Mouse (Mus musculus): ENCODE data around the gene Emc1. TPM values are rescaled to one million over a fixed set of nuclear protein-coding genes. Genes with fewer than 3 reads are reported as not detected.

Emc1 gene
- 10 to 100 TPM; 50.3 to 61.3 TPM for total RNA-seq (2021)
- 42.1 and 53.3 TPM in 2 replicates for polyA plus RNA-seq (2012; rRNA removed)
- long read RNA-seq, full-length matches to known transcripts, result 44 of 54 reads
- long read RNA-seq, partial matches to known transcripts, result 10 of 54 reads
- long read RNA-seq, other reads (novel, unspliced or antisense), result 0 of 54 reads

DNA sequence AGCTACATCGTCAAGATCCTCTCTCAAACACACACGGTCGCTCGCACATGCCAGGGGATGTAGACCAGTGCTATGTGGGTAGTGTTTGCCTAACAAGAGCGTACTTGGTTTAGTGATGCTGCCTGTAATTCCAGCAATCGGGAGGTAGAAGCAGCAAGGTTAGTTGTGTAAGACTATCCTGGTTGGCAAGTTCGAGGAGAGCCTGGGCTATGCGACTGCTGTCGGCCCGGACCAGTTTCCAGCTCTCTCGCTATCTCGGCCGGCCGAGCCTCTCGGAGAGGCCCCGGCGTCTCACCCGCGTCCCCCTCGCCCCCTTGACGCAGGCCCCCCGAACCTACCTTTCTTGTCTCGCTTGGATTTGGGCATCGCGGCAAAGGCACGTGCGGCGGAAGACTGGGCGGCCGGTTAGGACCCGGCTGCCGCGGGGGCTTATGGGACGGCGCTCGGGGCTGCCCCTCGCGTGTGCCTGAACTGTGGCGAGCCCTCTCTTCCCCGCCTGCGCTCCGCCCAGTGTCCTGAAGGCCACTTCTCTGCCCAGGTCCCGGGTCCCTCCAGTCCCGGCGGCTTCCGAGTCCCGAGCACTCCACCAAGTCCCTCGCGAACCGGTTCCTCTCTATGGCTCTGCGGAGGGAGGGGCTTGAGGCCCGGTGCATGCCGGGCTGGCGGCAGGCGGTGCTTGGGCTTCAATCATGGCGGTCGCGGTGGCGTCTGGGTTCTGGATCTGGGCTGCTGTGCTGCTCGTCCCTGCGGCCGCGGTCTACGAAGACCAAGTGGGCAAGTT, at the start of gene Emc1, which contains the start of the genes Mrto4 and Ubr4:
Emc1 (plus strand) TSS at position 657 of the 781 bp plus-strand sequence.
Mrto4 (minus strand) TSS at position 646 of the 781 bp plus-strand sequence.
Ubr4 (plus strand) TSS at position 679 of the 781 bp plus-strand sequence.
- peak; percentile 93 for DNase-seq

- DNase-seq, result no peak
Observed at GRCm38 (mm10) chr4:139305521-139305920, 46.9 kb upstream of the Emc1 start.

- DNase-seq, result no peak
Observed at GRCm38 (mm10) chr4:139307916-139308315, 44.5 kb upstream of the Emc1 start.

DNA sequence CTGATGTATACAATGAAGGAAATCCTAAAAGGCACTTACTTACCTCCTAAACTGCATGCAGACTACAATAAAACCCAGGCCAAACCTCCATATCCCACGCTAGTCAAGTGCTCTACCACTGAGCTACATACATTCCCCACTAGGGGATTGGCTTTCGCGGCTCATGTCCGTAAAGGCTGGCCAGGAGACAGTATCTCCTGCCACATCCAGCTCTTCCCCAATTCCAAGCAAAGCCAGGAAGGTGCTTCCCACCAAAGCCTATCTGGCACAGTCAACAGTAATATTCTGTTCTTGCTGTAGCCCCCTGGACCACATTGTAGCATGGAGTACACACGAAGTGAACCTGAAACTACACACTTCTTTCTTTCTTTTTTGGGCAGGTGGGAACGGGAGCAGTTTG, 42.7 kb upstream of the Emc1 start:
- DNase-seq, result no peak

GRCm38 (mm10) chr4:139310171-139310898, 42.1 kb upstream of the Emc1 start, which contains the start of the genes Pqlc2 and Akr7a5:
Gene Pqlc2, minus strand, starts transcription at chr4:139310708.
Gene Akr7a5, plus strand, starts transcription at chr4:139310744.
- peak; percentile 99 for DNase-seq

GRCm38 (mm10) chr4:139310899-139311701, 41.3 kb upstream of the Emc1 start:
- DNase-seq, result no peak

- no peak for DNase-seq
Observed at GRCm38 (mm10) chr4:139311707-139312106, 40.7 kb upstream of the Emc1 start.

DNA sequence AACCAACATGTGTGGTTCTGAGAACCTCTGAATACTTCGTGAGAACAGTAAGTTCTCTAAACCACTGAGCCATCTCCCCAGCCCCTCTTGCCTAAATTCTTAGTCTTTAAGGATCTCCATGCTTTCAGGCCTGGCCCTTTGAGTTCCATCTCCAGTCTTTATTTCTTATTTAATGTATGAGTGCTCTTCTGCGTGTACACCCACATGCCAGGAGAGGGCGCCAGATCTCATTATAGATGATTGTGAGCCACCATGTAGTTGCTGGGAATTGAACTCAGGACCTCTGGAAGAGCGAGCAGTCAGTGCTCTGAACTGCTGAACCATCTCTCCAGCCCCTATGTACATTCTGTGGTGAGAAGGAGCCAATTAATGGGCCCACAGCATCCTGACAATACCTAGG, 39.8 kb upstream of the Emc1 start:
- no peak for DNase-seq

DNA sequence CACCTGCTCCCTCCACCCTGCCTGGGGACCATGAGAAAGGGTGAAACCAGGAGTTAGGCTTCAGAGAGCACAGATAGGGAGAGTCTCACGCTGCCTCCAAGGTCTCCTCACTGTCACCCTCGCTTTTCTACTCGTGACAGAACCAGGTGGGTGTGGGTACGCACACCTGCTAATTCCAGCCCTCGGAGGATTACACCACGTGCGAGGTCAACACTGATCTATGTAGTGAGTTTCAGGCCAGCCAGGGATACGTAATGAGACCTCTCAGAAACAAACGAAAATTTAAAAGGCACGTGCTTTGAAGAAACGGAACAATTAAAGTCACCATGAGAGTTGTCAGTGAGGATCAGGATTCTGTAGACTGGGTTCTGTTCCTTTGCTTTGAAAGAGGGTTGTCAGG, 33.9 kb upstream of the Emc1 start:
- DNase-seq, result no peak

DNA sequence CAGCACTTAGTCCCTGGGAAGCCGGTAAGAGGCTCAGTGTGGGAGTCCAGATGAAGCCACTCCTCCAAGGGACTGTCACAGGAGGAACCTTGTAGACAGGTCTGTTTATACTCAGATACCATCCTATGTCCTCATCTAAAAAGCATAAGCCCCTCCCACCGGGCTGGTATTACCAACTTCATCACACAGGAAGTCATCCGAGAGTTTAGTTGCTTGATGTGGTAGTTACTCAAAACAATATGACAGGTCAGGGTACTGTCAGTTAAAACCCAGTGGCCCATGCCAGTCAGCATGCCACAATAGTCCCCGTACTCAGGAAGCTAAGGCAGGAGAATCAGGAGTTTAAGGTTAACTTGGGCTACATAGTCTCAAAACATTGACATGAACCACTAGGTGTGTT, 32.6 kb upstream of the Emc1 start:
- DNase-seq, result no peak

DNA sequence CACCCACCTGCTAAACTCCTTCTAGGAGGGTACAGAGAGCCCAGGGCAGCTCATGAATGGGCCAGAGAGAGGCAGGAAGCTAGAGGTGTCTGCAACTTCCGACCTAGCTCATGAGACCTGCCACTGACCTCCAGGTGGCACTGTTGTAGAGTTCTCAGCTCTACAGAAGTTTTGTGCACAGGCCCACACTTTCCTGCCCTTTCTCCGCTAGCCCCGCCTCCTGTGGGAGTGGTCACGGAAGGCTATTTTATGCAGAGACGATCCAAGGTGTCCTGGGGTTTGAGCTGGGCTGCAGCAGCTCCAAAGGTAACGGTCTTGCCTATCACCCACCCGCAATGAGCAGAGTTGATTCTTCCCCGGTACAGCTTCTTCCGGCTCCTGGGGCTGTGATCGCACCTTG, 21.8 kb upstream of the Emc1 start:
- DNase-seq, result peak; percentile 84

DNA sequence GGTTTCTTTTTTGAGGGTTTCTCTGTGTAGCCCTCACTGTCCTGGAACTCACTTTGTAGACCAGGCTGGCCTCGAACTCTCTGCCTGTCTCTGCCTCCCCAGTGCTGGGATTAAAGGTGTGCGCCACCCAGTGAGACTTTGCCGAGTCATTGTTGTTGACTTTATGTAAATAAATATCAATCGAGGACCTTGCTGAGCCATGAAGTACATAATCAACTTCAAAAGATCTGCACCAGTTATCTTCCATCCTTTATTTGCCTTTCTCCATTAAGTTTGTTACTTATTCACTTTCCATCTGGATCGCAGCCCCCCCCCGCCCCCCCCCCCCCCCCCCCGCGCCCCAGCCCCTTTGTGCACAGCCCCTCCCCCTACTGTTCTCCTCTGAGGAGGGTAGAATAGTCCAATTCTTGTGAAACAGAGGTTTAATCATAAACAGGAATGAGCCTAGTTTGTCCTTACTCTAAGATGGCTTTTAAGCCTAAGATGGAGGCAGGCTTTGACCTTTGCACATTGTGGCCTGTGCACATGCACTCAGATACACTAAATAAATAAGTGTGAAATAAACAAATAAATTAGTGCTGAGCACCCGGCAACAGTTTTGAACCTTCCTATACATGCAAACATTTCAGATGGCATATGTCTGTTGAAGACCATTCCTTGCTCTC, 17.6 kb upstream of the Emc1 start:
- no peak for DNase-seq

DNA sequence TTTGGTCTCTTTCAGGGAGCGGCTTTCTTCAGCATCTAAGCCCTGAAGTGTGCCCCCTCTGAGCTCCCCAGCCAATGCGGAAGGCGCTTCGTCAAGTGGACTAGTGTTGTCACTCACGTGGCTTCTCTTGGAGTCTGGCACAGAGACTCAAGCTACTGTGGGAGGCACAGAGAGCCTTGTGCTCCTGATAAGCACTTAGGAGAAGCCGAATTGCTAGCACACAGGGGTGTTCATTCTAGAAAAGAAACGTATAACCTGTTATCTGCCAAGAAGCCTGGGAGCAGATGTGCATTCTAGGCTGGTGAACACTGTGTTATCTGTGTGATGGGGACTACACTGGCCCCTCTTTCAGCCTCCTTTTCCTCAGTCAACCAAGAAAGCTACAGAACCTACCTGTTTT, 16.9 kb upstream of the Emc1 start:
- no peak for DNase-seq

- peak; percentile 83 for DNase-seq
Observed at GRCm38 (mm10) chr4:139336822-139337483, 15.4 kb upstream of the Emc1 start.

DNA sequence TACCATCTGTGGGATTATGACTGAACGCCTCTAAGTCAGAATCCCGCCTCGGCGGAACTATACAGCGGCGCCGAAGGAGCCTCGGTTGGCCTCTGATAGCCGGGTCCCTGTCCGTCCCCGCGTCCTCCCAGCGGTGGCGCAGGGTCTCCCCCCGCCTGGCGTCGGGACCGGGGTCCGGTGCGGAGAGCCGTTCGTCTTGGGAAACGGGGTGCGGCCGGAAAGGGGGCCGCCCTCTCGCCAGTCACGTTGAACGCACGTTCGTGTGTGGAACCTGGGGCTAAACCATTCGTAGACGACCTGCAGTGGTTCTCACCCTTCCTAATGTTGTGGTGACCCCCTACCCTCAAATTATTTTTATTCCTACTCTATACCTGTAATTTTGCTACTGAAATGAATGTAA, 14.2 kb upstream of the Emc1 start:
- no peak for DNase-seq

DNA sequence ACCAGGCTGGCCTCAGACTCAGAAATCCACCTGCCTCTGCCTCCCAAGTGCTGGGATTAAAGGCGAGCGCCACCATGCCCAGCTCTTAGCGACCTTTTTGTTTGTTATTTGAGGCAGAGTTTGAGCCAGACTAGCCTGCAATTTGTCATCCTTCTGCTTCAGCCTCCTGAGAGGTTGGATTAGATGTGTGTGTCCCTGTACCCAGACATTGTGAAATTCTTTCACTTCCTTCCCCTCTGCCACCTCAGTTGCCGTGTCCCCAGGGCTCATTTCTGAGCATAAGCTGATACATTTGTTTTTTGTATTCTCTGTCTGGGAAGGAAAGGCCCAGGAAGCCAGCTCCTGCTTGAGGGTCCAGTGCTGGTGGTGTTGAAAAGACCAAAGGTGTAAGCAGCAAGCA, 11.6 kb upstream of the Emc1 start:
- DNase-seq, result peak; percentile 25

DNA sequence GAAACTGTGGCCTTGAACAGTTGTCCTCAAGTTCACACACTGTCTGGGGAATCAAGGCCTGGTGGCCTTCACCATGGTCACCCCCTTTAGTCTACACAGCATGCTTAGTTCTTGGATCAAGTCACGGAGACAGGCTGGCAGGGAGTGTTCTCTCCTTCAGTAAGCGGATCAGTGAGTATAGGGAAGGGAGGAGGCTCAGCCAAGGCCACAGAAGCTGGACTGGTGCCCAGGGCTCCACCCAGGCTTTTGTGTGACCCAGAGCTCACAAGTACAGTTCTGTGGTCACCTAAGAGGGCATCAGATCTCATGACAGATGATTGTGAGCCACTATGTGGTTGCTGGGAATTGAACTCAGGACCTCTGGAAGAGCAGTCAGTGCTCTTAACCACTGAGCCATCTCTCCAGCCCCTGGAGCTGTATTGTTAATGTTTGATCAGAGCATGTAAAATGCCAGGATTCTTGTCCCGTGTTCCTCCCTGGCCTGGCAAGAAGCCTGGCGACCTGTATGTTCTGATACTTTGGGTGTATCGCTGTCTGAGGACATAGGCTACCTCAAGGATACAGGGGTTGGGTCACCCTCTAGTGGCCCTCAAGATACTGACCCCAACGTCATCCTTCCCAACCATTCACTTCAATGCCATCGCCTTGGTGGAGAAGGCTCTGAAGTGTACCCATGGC, 10.7 kb upstream of the Emc1 start:
- peak; percentile 87 for DNase-seq

- DNase-seq, result peak; percentile 56
Observed at GRCm38 (mm10) chr4:139343718-139344117, 8.7 kb upstream of the Emc1 start.

DNA sequence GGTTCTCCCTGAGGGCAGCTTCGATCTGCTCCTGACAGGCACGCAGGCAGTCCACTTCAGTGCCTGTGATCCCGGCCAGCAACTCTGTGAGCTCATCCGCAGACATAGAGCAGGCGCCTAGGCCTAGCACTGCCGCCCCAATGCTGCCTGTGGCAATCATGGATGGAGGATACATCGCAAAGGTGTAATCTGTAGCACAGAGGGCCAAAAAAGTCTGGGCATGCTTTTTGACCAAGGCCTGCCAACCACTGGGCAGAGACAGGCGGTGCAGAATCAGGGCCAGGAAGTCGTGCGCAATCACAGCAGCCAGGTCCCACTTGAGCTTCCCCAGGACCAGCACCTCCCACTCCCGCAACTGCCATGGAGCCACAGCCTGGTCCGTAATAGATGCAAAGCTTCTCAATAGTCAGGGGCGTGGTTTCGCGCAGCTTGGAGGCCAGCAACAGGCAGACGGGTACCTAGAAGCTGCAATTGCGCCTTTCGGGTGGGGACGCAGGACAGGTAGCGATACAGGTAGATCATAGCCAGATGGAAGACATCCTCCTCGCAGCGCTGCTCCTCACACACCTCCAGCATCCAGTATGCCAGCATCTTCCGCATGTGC, 6.9 kb upstream of the Emc1 start:
- no peak for DNase-seq

DNA sequence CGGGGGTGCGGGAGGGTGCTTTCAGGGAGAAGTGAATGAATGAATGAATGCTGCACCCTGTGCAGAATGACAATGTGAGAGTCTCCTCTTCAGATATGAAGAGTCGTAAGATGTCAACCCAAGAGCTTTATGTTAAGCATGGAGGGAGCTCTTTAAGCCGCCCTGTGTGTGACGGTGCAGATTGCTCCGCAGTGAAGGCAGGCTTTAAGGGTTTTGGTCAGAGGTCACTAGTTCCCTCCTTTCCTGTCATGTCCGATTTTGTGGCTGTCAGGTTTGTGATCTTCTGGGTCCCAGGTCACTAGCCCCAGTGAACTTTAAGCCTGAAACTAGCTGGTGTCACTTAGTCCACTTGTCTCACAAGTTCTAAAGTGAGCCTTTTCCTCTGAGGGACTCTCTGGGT, 445 bp downstream of the Emc1 start:
- no peak for DNase-seq

Measured in adrenal gland, adult 2 months (tissue).